Mouse (Mus musculus) spleen, adult 2 months (tissue): Measurements from ENCODE around the gene Daam2.

Experiments
- CTCF ChIP-seq: fragments of 200-500 bp; IDR thresholded peaks from 2 replicates; pipeline ENCODE4 v1.5.1; 2011; ENCODE audit warnings: mild to moderate bottlenecking, inconsistent platforms; ENCODE audit not compliant: insufficient read depth, insufficient read length, insufficient replicate concordance; ENCODE audit errors: extremely low read depth
- POLR2A ChIP-seq: fragments of 200-500 bp; IDR thresholded peaks from 2 replicates; pipeline ENCODE4 v1.6.1; 2011; ENCODE audit warnings: low read depth, low read length, inconsistent platforms

DNA sequence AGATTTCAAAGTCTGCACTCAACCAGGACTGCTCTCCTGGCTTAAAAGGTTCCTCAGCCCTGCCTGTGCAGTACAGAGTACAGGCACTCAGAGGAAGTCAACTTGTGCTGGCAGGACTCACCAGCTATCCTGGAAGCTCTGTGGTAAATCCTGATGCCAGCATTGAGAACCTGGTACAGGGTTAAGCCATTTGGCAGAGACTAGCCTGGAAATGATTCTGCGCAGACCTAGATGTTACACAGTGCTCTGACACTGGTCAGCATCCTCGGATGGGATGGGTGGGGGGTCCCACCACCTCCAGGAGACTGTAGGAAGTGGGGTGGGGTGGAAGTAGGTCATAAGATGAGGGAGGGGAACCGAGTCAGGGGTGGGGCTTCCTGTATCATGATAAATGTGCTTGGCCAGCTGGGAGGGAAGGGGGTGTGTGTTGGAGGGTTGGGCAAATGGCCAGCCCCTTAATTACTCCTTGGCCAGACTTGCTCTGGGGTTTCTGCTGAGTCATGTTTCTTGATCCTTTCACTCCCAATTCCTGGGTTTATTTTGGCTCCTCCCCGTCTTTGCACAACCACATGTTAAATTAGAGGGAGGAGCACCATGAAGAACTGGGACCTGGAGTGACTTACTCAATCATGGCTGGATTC lies 132.0 kb downstream of the Daam2 start:
- no peak for TF ChIP-seq CTCF
- TF ChIP-seq POLR2A = no peak
